Mouse (Mus musculus): ENCODE measurements around the gene Riox1. TPM values are rescaled to one million over a fixed set of nuclear protein-coding genes. Genes with fewer than 3 reads are reported as not detected.

Riox1 gene
- total RNA-seq, 1 experiment: 22.6 TPM

DNA sequence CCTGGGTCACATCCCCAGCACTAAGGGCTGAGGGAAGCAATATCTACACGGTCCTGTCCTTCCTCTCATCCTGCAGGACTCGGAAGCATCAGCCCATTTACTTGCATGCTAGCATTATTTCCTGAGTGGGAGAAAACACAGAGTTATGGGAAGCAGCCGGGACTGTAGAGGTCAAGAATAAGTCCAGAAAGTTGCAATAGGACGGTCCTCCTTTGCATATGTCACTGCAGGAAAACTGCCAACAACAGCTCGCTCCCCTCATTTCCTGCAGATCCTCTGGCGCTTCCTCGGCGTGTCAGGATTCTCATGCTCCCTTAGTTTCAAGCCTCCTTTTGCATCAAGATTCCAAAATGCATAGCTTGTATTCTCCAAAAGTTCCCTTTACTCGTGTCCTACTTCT is 33.5 kb upstream of the Riox1 start:
- TF ChIP-seq CHD2 (IDR thresholded peaks at IDR 0.05; ENCODE audit: low read depth, low read length) (no peak), MAFK (IDR thresholded peaks at IDR 0.05; ENCODE audit: insufficient read depth, low read depth, low read length) (no peak), ZC3H11A (IDR thresholded peaks at IDR 0.05; ENCODE audit: borderline replicate concordance, low read depth, low read length) (no peak), HCFC1 (IDR thresholded peaks at IDR 0.05; ENCODE audit: borderline replicate concordance, insufficient read depth, low read length) (no peak), ZNF384 (IDR thresholded peaks at IDR 0.05; ENCODE audit: low read depth, low read length) (no peak)
- no peak overlapping the region for H3K27ac ChIP-seq (ENCODE audit: insufficient read depth, low read depth, low read length, poor library complexity, severe bottlenecking)
- DNase-seq (ENCODE audit: low read depth, low spot score): no peak
- no peak overlapping the region for H3K4me3 ChIP-seq (ENCODE audit: insufficient read depth in 1 of 2, low read depth in 1 of 2, low read length in 2 of 2, poor library complexity in 1 of 2, severe bottlenecking in 1 of 2)
- H3K36me3 ChIP-seq (ENCODE audit: control insufficient read depth, insufficient read depth, low read length, poor library complexity, severe bottlenecking): 0 out of 2 replicates have a peak, but pooled peaks cover 3% of the 10 kb centered on the region
- no peaks in the 10 kb centered on the region for H3K9me3 ChIP-seq (ENCODE audit: control insufficient read depth, insufficient read depth, low read depth, low read length)
- H3K9ac ChIP-seq (ENCODE audit: insufficient read depth, low read depth, low read length, poor library complexity, severe bottlenecking): no peak overlapping the region
- in situ Hi-C loops (cut with MboI; ENCODE audit: low sequenced_read_pairs in 2 of 2, unreplicated experiment in 2 of 2): no loop called here
- H3K4me1 ChIP-seq (ENCODE audit: control insufficient read depth in 2 of 2, insufficient read depth in 2 of 2, low read length in 2 of 2, poor library complexity in 1 of 2): no peaks in the 10 kb centered on the region

DNA sequence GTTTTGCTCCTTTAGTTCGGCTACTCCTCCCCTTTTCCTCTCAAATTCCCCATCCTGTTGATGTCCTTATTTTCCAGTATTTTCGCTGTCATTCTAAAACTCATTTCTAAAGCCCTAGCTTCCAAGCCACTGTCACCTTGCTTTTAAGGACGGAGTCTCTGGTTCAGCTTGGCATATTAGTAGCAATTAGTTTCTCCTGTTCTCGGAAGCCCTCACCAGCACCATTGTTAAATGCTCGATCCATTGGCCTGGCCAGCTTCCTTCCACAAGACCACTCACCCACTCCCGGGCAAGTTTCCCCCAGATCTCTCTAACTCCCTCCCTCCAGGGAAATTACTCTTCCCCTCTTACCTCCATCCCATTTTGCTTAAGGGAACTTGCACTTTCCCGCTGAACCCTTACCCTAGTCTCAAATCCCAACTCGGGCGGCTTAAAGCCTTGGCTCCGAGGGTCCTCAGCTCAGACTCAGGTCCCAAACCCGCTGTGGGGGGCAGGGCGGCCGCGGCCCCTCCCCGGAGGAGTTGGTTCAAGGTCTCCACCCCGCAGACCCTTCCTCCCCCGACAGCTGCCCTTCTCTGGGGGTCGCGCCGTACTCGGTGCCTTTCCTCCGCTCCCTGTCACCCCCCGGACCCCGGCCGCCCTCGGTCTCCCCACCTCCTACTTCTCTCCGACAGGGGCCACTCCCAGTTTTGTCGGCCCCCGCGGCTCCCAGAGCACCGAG is 29.5 kb upstream of the Riox1 start:
- H3K36me3 ChIP-seq (ENCODE audit: control insufficient read depth, insufficient read depth, low read length, poor library complexity, severe bottlenecking): 0 out of 2 replicates have a peak, but pooled peaks cover 3% of the 10 kb centered on the region
- no peak overlapping the region for H3K27ac ChIP-seq (ENCODE audit: insufficient read depth, low read depth, low read length, poor library complexity, severe bottlenecking)
- H3K9me3 ChIP-seq (ENCODE audit: control insufficient read depth, insufficient read depth, low read depth, low read length): no peaks in the 10 kb centered on the region
- DNase-seq (ENCODE audit: low read depth, low spot score): peak; percentile 21
- in situ Hi-C loops (cut with MboI; ENCODE audit: low sequenced_read_pairs in 2 of 2, unreplicated experiment in 2 of 2): no loop called here
- peak overlapping the region; percentile 81 for H3K9ac ChIP-seq (ENCODE audit: insufficient read depth, low read depth, low read length, poor library complexity, severe bottlenecking)
- H3K4me1 ChIP-seq (ENCODE audit: control insufficient read depth in 2 of 2, insufficient read depth in 2 of 2, low read length in 2 of 2, poor library complexity in 1 of 2): no peaks in the 10 kb centered on the region; a peak in 2 of 4 replicates
- TF ChIP-seq HCFC1 (IDR thresholded peaks at IDR 0.05; ENCODE audit: borderline replicate concordance, insufficient read depth, low read length): no peak
- H3K4me3 ChIP-seq (ENCODE audit: insufficient read depth in 1 of 2, low read depth in 1 of 2, low read length in 2 of 2, poor library complexity in 1 of 2, severe bottlenecking in 1 of 2): peak overlapping the region; percentile 80 to 95

DNA sequence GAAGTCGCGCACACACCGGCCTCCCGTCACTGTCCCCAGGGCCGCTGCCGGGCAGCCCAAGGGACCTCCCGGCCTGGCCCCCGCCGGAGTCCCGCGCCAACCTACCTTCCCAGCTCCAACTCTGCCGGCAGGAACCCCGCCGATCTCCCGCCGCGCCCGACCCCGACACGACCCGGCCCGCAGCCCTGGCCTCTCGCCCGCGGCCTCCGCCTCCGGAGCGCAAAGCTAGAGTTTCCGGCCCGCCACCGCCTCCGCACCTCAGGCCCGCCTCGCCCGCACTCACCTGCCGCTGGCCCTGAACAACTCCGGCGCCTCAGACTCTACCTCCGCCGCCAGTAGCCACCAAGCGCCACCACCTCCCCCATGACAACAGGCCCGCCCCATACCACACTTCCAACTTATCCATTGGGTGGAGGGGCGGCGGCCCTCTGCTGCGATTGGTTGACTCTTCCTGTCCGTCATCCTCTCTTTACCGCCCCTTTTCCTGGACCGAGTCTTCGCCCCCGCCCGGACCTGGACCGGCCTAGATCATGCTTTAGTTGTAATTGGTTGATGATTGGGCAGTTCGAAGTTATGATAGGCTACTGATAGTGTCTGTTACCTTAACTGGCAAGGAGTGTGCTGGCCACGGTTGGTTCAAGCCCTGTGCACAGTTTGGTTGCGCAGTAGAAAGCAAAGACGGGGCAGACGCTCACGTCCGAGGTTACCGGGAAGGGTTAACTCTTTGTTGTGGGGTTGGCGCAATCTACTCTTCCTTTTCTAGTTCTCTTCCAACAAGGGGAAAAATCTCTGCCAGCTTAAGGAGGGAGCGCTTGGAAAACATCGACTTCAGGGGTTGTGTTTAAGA is 28.6 kb upstream of the Riox1 start, which contains the start of gene Numb:
Gene Numb (minus strand): TSS at position 400 of the 847 bp plus-strand sequence.
- TF ChIP-seq MAFK (IDR thresholded peaks at IDR 0.05; ENCODE audit: insufficient read depth, low read depth, low read length) (no peak), CHD2 (IDR thresholded peaks at IDR 0.05; ENCODE audit: low read depth, low read length) (peak; percentile 93), ZNF384 (IDR thresholded peaks at IDR 0.05; ENCODE audit: low read depth, low read length) (no peak)

DNA sequence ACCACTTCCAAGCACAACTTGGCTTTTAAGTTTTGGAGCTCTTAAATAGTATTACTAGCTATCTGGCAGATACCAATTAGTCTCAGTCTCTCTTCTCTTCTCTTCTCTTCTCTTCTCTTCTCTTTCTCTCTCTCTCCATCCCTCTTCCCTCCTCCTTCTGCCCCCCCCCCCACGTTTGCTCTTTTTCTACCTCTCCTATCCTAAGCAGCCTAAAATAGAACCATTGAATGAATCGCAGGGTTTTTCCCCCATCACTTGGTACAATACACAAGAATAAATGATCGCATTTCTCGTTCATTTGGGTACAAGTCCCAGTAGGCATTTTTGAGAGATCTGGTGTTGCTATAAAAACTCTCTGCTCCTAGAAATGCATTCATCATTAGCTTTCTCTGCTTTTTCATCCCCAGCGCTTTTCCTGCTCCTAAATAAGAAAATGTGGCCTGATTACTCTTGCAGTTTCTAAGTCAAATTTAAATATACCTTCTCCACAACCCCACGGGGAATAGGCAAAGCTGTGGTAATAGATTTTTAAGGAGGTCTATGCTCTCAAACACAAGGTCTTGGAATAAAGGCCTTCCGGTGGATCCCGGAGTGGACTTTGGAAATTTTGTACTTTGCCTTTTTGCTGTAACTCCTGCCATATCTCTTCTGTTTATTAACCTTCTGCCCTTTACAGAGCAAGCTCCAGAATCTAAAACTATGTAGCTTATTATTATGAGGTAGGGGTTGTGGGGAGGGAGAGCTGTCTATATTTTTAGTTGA is 27.5 kb upstream of the Riox1 start:
- H3K36me3 ChIP-seq (ENCODE audit: control insufficient read depth, insufficient read depth, low read length, poor library complexity, severe bottlenecking): no peaks in the 10 kb centered on the region
- H3K4me1 ChIP-seq (ENCODE audit: control insufficient read depth in 2 of 2, insufficient read depth in 2 of 2, low read length in 2 of 2, poor library complexity in 1 of 2): no peaks in the 10 kb centered on the region; a peak in 2 of 4 replicates
- TF ChIP-seq ZNF384 (IDR thresholded peaks at IDR 0.05; ENCODE audit: low read depth, low read length) (no peak), MAFK (IDR thresholded peaks at IDR 0.05; ENCODE audit: insufficient read depth, low read depth, low read length) (no peak), ZC3H11A (IDR thresholded peaks at IDR 0.05; ENCODE audit: borderline replicate concordance, low read depth, low read length) (no peak), CHD2 (IDR thresholded peaks at IDR 0.05; ENCODE audit: low read depth, low read length) (no peak), HCFC1 (IDR thresholded peaks at IDR 0.05; ENCODE audit: borderline replicate concordance, insufficient read depth, low read length) (no peak)
- H3K4me3 ChIP-seq (ENCODE audit: insufficient read depth in 1 of 2, low read depth in 1 of 2, low read length in 2 of 2, poor library complexity in 1 of 2, severe bottlenecking in 1 of 2): peak overlapping the region; percentile 73 to 77; a peak in 3 of 4 replicates
- H3K27ac ChIP-seq (ENCODE audit: insufficient read depth, low read depth, low read length, poor library complexity, severe bottlenecking): no peak overlapping the region; the same call in 1 of the 2 replicates
- H3K9ac ChIP-seq (ENCODE audit: insufficient read depth, low read depth, low read length, poor library complexity, severe bottlenecking): no peak overlapping the region; the same call in 1 of the 2 replicates
- no peaks in the 10 kb centered on the region for H3K9me3 ChIP-seq (ENCODE audit: control insufficient read depth, insufficient read depth, low read depth, low read length)
- in situ Hi-C loops (cut with MboI; ENCODE audit: low sequenced_read_pairs in 2 of 2, unreplicated experiment in 2 of 2): no loop called here
- DNase-seq (ENCODE audit: low read depth, low spot score): no peak

More for the DNA sequence above, 28.6 kb upstream of the Riox1 start, which contains the start of gene Numb:
- peak within 1 kb of the TSS; percentile 80 to 95 for H3K4me3 ChIP-seq (ENCODE audit: insufficient read depth in 1 of 2, low read depth in 1 of 2, low read length in 2 of 2, poor library complexity in 1 of 2, severe bottlenecking in 1 of 2)
- no peaks in the 10 kb centered on the region; a peak in 2 of 4 replicates for H3K4me1 ChIP-seq (ENCODE audit: control insufficient read depth in 2 of 2, insufficient read depth in 2 of 2, low read length in 2 of 2, poor library complexity in 1 of 2)
- H3K9me3 ChIP-seq (ENCODE audit: control insufficient read depth, insufficient read depth, low read depth, low read length): no peaks in the 10 kb centered on the region
- peak; percentile 98 for DNase-seq (ENCODE audit: low read depth, low spot score)
- in situ Hi-C loops (cut with MboI; ENCODE audit: low sequenced_read_pairs in 2 of 2, unreplicated experiment in 2 of 2): no loop called here
- peak within 1 kb of the TSS; percentile 81 for H3K9ac ChIP-seq (ENCODE audit: insufficient read depth, low read depth, low read length, poor library complexity, severe bottlenecking)
- 0 out of 2 replicates have a peak, but pooled peaks cover 2% of the 10 kb centered on the region for H3K36me3 ChIP-seq (ENCODE audit: control insufficient read depth, insufficient read depth, low read length, poor library complexity, severe bottlenecking)
- peak within 1 kb of the TSS; percentile 23 for H3K27ac ChIP-seq (ENCODE audit: insufficient read depth, low read depth, low read length, poor library complexity, severe bottlenecking)
